Comparison of ENCODE assay signal across 18 mouse cellular contexts in the genomic region with DNA sequence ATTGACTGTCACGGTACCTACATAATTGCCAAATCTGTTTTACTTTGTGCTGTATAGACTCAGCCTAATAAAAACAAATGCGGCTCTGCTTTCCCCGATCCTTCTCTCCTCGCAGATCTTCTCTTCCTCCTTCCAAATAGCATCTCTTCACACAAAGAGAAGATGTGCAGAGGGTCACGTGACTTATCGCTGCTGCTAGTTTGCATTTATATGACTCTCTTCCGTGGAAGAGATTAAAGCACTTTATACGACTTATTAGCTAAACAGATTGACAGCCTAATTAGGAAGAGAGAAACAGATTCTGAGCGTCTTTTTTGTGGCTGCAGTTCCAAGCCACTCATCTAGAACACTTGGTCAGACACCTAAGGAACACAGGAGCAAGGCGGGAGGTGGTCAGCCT.
DNase-seq lines count a peak whose midpoint lies in the region; ATAC-seq and TF ChIP-seq lines count a peak whose summit lies in the region.
"Had no signal": no experiment of that assay in that cellular context is flagged by ENCODE, and none has a peak within 500 bp of the region (broad histone marks: within the 10 kb centered on the region; RNA-seq: fewer than 3 reads in every experiment).

No protein-coding gene starts in this region.

- H3K9me3 ChIP-seq in forebrain, embryonic 15.5 days: no peaks in the 10 kb centered on the region
- no peaks in the 10 kb centered on the region for H3K9me3 ChIP-seq in forebrain, embryonic 10.5 days
- no peaks in the 10 kb centered on the region for H3K9me3 ChIP-seq in midbrain, embryonic 13.5 days
- no peaks in the 10 kb centered on the region for H3K9me3 ChIP-seq in midbrain, embryonic 10.5 days (replicated peaks)
- no peaks in the 10 kb centered on the region for H3K9me3 ChIP-seq in forebrain, postnatal 0 days (ENCODE audit: low read length)
- H3K9me3 ChIP-seq in neural tube, embryonic 14.5 days (ENCODE audit: control insufficient read depth, low read length): no peaks in the 10 kb centered on the region
- H3K9me3 ChIP-seq: heart, embryonic 13.5 days; intestine, embryonic 15.5 days; kidney, embryonic 15.5 days had no signal

- peak; percentile 48; the same call in 1 of the 2 replicates for ATAC-seq in forebrain, embryonic 15.5 days (replicated peaks)
- no peak for ATAC-seq in midbrain, embryonic 13.5 days
- ATAC-seq in forebrain, postnatal 0 days: peak; percentile 77; the same call in 1 of the 2 replicates
- ATAC-seq in neural tube, embryonic 14.5 days (ENCODE audit: low read depth): peak; percentile 59
- ATAC-seq: intestine, embryonic 15.5 days had no signal

- H3K4me2 ChIP-seq in forebrain, embryonic 15.5 days (replicated peaks): no peak overlapping the region
- H3K4me2 ChIP-seq in midbrain, embryonic 13.5 days (replicated peaks): no peak overlapping the region
- no peak overlapping the region for H3K4me2 ChIP-seq in forebrain, postnatal 0 days (ENCODE audit: low read depth)
- H3K4me2 ChIP-seq in neural tube, embryonic 14.5 days (ENCODE audit: low read depth, low read length): no peak overlapping the region; the same call in 1 of the 2 replicates
- H3K4me2 ChIP-seq: heart, embryonic 13.5 days; intestine, embryonic 15.5 days; kidney, embryonic 15.5 days; liver, embryonic 11.5 days had no signal

- DNase-seq in forebrain, embryonic 10.5 days (ENCODE audit: extremely low spot score, low spot score): no peak
- DNase-seq in midbrain, embryonic 10.5 days (ENCODE audit: low spot score): no peak
- peak; percentile 35 for DNase-seq in forebrain, postnatal 0 days
- no peak for DNase-seq in cerebellum, adult 11-12 months
- DNase-seq in cerebellum, adult 9-11 months: no peak
- DNase-seq: adrenal gland, postnatal 36 days; cerebellum, adult 2 months; gastrocnemius, adult 2 months; kidney, postnatal 4 days; lung, adult 18-20 months; lung, postnatal 14 days had no signal

- no peak for TF ChIP-seq CTCF in forebrain, postnatal 0 days (IDR thresholded peaks at IDR 0.05; ENCODE audit: low read depth)

- H3K27ac ChIP-seq in forebrain, embryonic 15.5 days (replicated peaks): peak overlapping the region; percentile 54
- no peak overlapping the region for H3K27ac ChIP-seq in forebrain, embryonic 10.5 days
- H3K27ac ChIP-seq in midbrain, embryonic 13.5 days: peak overlapping the region; percentile 35
- H3K27ac ChIP-seq in midbrain, embryonic 10.5 days (replicated peaks): no peak overlapping the region
- H3K27ac ChIP-seq in forebrain, postnatal 0 days (ENCODE audit: low read depth, low read length): peak overlapping the region; percentile 46; the same call in 1 of the 2 replicates
- peak overlapping the region; percentile 60; the same call in 1 of the 2 replicates for H3K27ac ChIP-seq in neural tube, embryonic 14.5 days (ENCODE audit: low read depth, low read length)
- H3K27ac ChIP-seq: heart, embryonic 13.5 days; intestine, embryonic 15.5 days; kidney, embryonic 15.5 days had no signal

- 38% methylated on average over 10 of the region's 10 CpGs for WGBS in forebrain, embryonic 15.5 days
- WGBS in forebrain, embryonic 10.5 days: 84% methylated on average over 10 of the region's 10 CpGs
- WGBS in midbrain, embryonic 13.5 days: 54% methylated on average over 10 of the region's 10 CpGs
- 80% methylated on average over 10 of the region's 10 CpGs for WGBS in midbrain, embryonic 10.5 days
- WGBS in forebrain, postnatal 0 days: 38% methylated on average over 10 of the region's 10 CpGs
- WGBS in neural tube, embryonic 14.5 days: 47% methylated on average over 10 of the region's 10 CpGs

- peaks cover 12% of the 10 kb centered on the region for H3K4me1 ChIP-seq in forebrain, embryonic 15.5 days
- peaks cover 28% of the 10 kb centered on the region for H3K4me1 ChIP-seq in forebrain, embryonic 10.5 days
- H3K4me1 ChIP-seq in midbrain, embryonic 13.5 days (replicated peaks): peaks cover 65% of the 10 kb centered on the region
- peaks cover 32% of the 10 kb centered on the region for H3K4me1 ChIP-seq in midbrain, embryonic 10.5 days
- no peaks in the 10 kb centered on the region; the same call in 1 of the 2 replicates for H3K4me1 ChIP-seq in forebrain, postnatal 0 days (ENCODE audit: insufficient read depth)
- peaks cover 3% of the 10 kb centered on the region; the same call in 1 of the 2 replicates for H3K4me1 ChIP-seq in neural tube, embryonic 14.5 days (ENCODE audit: control insufficient read depth, insufficient read depth, low read length)

- H3K27me3 ChIP-seq in forebrain, embryonic 15.5 days: no peaks in the 10 kb centered on the region
- H3K27me3 ChIP-seq in forebrain, embryonic 10.5 days (ENCODE audit: poor library complexity, severe bottlenecking): no peaks in the 10 kb centered on the region
- no peaks in the 10 kb centered on the region for H3K27me3 ChIP-seq in midbrain, embryonic 13.5 days
- H3K27me3 ChIP-seq in midbrain, embryonic 10.5 days (ENCODE audit: low read depth, poor library complexity, severe bottlenecking): no peaks in the 10 kb centered on the region
- H3K27me3 ChIP-seq in forebrain, postnatal 0 days (ENCODE audit: insufficient read depth, low read length): no peaks in the 10 kb centered on the region
- H3K27me3 ChIP-seq in neural tube, embryonic 14.5 days (ENCODE audit: control insufficient read depth, insufficient read depth, low read length): no peaks in the 10 kb centered on the region
- H3K27me3 ChIP-seq: heart, embryonic 13.5 days; intestine, embryonic 15.5 days; kidney, embryonic 15.5 days had no signal

- no peak overlapping the region for H3K4me3 ChIP-seq in forebrain, embryonic 15.5 days
- no peak overlapping the region for H3K4me3 ChIP-seq in forebrain, embryonic 10.5 days
- no peak overlapping the region for H3K4me3 ChIP-seq in midbrain, embryonic 13.5 days (replicated peaks)
- no peak overlapping the region for H3K4me3 ChIP-seq in midbrain, embryonic 10.5 days
- H3K4me3 ChIP-seq in forebrain, postnatal 0 days (ENCODE audit: low read depth, low read length): no peak overlapping the region
- no peak overlapping the region for H3K4me3 ChIP-seq in neural tube, embryonic 14.5 days (ENCODE audit: low read depth, low read length)
- H3K4me3 ChIP-seq: heart, embryonic 13.5 days; intestine, embryonic 15.5 days; kidney, embryonic 15.5 days had no signal

- H3K9ac ChIP-seq in forebrain, embryonic 15.5 days (replicated peaks): no peak overlapping the region
- H3K9ac ChIP-seq in midbrain, embryonic 13.5 days (replicated peaks): no peak overlapping the region
- no peak overlapping the region for H3K9ac ChIP-seq in forebrain, postnatal 0 days
- H3K9ac ChIP-seq in neural tube, embryonic 14.5 days (replicated peaks; ENCODE audit: low read depth, low read length): no peak overlapping the region
- H3K9ac ChIP-seq: heart, embryonic 13.5 days; intestine, embryonic 15.5 days; kidney, embryonic 15.5 days had no signal

- no peaks in the 10 kb centered on the region for H3K36me3 ChIP-seq in forebrain, embryonic 15.5 days
- H3K36me3 ChIP-seq in forebrain, embryonic 10.5 days (replicated peaks): no peaks in the 10 kb centered on the region
- H3K36me3 ChIP-seq in midbrain, embryonic 13.5 days: no peaks in the 10 kb centered on the region
- no peaks in the 10 kb centered on the region for H3K36me3 ChIP-seq in midbrain, embryonic 10.5 days
- no peaks in the 10 kb centered on the region for H3K36me3 ChIP-seq in forebrain, postnatal 0 days (ENCODE audit: insufficient read depth)
- no peaks in the 10 kb centered on the region for H3K36me3 ChIP-seq in neural tube, embryonic 14.5 days (ENCODE audit: control insufficient read depth, insufficient read depth, low read length)
- H3K36me3 ChIP-seq: heart, embryonic 13.5 days; intestine, embryonic 15.5 days; kidney, embryonic 15.5 days had no signal

Comparison
In these comparisons a context has a peak if more than half of its experiments do, and no peak if none do; other contexts are left out.
1. H3K27ac ChIP-seq: peak in forebrain, embryonic 15.5 days (single experiment), midbrain, embryonic 13.5 days (single experiment), forebrain, postnatal 0 days (single experiment) and neural tube, embryonic 14.5 days (single experiment); none in forebrain, embryonic 10.5 days (single experiment) and midbrain, embryonic 10.5 days (single experiment).